Mouse (Mus musculus): ENCODE data around the gene Zfp212.

The Zfp212 gene

DNA sequence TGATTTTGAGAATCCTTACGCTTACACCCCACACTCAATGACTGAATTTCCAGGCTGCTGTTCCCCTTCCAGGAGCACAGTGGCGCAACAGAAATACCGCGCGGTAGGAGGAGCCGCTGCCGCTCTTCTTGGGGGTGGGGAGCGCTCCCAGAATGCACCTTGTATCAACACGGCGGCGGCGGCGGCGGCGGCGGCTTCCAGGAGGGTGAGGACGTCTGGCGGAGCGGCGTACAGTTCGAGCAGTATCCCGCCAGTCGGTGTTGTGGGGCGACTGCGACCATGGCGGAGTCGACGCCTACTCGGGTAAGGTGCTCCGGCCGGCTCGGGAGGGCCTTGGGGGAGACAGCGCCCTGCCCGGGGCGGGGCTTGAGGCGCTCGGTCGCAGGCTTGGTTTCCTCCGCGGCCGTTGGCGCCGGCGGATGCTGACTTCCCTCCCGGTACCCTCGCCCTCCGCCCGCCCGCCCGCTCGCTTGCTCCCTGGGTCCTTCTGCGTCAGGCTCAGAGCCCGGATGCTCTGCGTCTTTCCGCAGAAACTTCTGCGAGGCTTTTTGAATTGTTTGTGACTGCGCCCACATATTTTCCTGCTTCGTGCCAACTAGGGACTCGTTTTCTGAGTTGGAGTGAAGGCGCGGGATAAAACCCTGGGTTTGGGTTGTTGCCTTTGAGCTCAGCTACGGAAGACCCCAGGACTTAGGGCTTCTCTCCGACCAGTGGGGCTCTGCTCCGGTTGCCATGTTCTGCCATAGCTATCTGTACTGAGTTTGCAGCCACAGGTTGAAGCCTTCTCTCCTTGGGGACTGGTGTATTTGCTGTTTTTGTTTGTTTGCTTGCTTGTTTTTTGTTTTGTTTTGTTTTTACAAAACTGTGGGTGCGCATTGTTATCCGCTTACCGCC, at the start of gene Zfp212:
Gene Zfp212, plus strand, starts transcription at position 30 of the 894 bp plus-strand sequence.
- DNase-seq: peak; percentile 91

DNA sequence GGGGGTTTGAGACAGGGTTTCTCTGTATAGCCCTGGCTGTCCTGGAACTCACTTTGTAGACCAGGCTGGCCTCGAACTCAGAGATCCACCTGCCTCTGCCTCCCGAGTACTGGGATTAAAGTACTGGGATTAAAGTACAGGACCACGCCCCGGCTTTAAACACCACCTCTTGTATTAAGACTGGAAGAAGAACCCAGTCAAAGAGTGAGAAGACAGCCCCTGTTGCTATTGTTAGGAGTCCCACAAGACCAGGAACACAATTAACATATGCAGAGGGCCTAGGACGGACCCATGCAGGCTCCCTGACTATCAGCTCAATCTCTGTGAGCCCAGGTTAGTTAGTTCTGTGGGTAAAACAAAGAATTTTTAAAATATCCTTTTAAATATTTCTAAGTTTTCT, 48.0 kb upstream of the Zfp212 start:
- no peak for DNase-seq

DNA sequence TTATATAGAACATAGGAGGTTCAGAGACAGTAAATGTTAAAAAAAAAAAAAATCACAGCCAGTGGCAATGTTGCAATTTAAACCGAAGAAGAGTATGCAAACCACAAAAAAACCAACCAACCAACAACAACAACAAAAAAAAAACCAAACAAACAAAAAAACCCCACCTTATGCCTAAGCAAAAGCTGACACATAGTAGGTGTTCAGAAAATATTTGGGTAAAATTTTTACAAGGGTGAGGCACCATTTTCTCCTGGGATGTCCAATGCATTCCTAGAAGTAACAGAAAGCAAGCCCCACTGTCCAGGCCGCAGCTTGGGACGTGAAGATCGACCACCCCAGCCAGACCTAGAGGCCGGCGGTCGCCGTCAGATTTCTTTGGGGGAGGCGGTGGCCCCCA, 43.2 kb upstream of the Zfp212 start, which contains the start of gene Zfp282:
Gene Zfp282, plus strand, starts transcription at position 147 of the 400 bp plus-strand sequence.
- no peak for DNase-seq

DNA sequence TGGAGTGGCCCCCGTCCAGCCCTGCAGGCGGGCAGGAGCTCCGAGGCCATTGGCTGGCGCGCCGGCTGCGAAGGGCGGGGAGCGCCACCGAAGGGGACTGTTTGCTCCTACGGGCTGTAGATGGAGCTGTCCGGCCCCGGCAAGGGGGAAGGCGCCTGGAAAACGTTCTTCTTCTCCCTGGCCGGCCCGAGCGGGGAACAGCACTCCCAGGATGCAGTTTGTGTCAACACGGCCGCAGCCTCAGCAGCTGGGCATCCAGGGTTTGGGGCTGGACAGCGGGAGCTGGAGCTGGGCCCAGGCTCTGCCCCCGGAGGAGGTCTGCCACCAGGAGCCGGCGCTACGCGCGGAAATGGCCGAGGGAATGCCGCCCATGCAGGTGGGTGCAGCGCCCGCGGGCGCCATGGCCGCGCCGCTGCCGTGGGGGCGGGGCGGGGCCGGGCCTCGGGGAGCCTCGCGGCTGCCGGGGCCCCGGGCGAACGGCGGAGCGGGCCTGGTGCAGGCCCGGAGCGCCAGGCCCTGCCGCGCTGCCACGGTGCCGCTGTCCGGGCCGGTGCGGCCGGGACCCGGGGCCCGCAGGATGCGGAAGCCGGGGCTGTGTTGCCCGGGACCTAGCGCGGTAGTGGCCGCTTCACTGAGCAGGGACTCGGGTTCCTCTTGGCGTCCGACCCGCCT, 42.7 kb upstream of the Zfp212 start:
- DNase-seq: peak; percentile 91

DNA sequence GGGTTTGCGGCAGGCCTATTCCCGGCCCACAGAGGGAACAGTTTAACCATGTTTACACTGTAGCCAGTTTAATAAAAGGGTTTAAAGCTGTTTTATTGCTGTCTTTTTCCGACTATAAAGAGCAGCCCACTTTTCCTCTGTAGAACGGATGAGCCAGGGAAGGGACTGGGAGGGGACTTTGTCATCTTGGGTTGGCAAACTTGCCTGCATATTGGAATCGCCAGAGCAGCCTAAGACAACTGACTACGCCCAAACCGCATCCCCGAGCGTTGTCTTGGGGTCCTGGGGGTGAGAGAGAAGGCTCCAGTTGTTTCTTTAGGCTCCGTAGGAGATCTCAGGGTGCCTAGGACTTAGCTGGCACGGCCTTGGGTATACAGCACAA, 42.2 kb upstream of the Zfp212 start:
- DNase-seq: no peak

DNA sequence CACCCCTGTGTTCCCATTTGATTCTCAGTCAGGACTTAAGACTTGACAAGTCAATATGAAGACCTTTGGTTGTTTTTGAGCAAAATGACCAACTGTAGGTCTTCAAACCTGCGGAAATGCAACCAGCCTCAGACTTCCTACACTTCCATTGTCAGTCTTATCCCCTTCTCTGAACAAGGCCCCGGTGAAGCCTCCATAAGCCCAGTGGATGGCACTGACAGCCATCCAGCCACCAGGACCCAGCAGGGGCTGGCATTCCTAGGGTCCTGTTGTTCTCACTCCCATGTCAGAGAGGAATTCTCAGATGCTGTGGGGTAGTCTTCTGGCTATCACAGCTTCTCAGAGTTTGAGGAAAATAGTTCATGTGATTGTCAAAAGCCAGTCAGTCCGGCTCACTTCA, 41.7 kb upstream of the Zfp212 start:
- no peak for DNase-seq

DNA sequence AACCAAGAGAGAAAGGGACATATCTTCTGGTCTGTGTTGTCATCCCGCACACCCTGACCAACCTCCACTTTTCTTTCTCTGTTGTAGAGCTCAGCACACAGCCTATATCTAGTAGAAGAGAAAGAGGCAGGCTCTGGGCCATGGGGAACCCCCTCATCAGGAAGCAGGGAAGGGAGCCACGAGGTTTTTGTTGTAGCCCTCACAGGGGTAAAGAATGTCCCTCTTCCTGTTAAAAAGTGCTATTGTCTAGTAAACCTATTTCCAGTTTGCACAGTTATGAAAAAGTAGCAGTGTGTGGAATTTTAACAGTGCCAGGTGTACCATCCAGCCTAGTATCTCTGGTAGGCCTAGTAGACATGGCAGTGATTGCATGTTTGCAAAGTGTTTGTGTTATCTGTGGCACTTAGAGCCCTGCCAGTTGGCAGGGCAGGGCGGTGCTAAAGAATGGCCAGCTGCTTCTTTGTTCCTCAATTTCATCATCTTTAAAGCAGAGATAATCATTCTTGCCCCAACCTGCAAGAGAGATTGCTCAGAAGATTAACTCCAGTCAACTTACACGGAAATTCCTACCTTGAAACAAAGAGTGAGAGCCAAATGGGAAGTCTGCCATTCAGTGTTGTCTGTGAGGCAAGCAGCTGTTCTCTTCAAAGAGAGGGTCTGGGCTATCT, 41.1 kb upstream of the Zfp212 start:
- no peak for DNase-seq

DNA sequence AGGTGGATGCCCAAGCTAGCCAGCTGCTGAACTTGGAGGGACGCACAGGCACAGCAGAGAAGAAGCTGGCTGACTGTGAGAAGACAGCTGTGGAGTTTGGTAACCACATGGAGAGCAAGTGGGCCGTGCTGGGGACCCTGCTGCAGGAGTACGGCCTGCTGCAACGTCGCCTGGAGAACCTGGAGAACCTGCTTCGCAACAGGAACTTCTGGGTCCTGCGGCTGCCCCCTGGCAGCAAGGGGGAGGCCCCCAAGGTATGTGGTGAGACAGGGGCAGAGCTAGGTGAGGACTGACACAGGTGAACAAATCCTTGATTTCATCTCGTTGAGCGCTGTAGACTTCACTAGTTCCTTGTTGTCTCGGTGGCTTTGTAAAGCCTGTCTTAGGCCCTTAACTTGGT, 40.1 kb upstream of the Zfp212 start:
- no peak for DNase-seq

DNA sequence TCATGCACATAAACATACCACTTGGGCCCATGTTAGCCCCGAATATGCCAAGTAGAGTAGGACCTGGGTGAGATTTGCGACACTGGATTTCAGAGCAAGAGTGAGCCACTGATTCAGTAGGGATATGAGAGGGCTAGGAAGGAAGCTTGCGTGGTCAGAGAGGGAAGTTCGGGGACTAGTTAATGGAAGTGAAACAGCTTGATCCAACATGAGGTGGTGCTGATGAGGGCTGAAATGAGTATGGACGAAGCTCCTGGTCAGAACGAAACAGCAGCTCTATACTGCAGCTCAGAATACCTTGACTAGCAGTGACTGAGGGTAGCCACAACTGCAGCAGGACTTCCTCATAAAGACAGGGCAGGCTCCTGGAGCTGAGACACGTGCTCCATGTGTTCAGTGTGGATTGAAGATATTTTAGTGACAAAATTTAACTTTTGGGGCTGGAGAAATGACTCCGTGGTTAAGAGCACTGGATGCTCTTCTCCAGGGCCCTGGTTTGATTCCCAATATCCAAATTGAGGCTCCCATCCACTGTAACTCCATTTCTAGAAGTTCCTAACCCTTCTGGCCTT, 31.4 kb upstream of the Zfp212 start:
- DNase-seq: no peak

DNA sequence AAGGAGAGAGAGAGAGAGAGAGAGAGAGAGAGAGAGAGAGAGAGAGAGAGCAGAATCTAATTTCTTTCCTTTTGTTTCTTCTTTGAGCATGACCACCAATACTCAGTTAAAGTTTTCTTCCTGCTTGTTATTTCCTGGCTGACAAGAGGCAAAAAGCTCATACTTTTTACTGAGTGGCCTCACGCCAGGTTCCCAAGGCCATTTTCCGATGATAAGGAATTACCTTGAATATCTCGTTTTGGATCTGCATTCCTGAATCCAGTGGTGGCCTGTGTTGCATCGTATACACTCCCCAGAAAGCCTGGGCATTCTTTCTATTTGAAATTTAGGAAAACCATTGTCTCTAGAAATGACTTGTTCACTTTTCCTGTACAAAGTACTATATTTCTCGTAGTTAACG, 20.9 kb upstream of the Zfp212 start:
- DNase-seq: no peak

DNA sequence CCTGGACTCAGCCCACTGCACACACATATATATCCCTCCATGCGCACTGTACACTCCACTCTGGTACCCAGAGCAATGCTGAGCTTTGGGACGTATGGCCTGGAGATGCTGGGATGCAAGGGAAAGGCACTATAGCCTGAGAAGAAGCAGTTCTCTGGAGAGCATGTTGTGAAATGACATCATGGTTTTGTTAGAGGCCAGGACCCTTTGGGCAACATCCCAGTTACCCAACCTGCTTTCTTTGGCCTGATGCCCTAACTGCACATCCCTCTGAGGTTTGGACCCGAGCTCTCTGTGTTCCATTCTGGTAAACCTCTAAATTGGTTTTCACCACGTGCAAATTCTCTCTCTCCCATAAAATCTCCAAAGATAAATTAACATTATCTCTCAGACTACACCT, 16.7 kb upstream of the Zfp212 start:
- no peak for DNase-seq

DNA sequence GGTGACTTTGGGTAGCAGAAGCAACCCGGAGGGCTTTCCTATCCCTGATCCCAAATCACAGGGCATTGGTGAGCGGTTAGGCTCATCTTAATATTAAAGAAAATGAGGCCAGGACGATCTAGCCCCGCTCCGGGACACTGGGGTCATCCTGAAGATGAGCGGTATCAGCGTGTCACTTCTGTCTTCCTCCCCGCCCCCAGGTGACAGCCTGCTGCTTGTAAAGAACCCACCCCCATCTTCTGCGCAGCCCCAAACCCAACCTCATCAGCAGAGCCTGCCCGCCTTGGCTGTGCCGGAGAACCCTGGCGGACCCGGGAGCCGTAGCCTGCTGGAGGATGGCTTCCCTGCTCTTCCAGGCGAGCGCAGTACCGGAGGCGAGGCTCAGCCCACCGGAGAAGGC, 15.9 kb upstream of the Zfp212 start:
- DNase-seq: no peak

DNA sequence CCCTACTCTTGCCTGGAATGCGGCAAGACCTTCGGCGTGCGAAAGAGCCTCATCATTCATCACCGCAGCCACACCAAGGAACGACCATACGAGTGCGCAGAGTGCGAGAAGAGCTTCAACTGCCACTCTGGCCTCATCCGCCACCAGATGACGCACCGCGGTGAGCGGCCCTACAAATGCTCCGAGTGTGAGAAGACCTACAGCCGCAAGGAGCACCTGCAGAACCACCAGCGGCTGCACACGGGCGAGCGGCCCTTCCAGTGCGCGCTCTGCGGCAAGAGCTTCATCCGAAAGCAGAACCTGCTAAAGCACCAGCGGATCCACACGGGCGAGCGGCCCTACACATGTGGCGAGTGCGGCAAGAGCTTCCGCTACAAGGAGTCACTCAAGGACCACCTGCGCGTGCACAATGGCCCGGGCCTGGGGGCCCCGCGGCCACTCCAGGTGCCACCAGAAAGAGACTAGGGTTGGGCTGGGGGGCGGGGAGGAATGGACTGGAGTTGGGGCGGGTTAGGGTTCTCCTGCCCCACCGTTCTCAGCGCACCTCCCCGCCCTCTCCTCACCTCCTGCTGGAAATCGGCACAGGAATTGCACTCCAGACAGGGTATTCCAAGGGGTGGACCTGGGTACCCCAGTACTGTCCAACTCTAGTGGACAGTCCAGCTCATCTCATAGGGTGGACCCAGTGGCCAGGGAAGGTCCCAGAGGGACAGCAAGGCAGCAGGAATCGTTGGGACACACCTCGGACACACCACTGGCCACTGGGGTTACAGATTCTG, 15.2 kb upstream of the Zfp212 start:
- DNase-seq: no peak

DNA sequence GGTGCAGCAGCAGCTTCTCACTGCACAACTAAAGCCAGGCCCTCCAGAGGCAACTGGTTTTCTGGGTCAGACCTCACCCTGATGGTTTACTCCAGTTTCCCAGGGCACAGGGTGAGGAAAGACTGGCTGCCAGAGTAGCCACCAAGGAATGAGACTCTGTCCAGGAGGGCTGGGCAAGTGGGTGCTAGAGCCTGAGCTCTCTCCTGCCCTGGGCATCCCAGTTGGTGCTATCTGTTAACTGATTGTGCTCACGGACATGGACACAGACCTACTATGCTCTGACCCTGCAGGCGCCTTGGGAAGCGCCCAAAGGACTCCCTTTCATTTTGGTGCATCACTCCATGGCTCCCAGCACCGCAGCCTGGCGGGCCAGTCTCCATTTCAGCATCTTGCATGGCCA, 13.9 kb upstream of the Zfp212 start:
- DNase-seq: no peak

DNA sequence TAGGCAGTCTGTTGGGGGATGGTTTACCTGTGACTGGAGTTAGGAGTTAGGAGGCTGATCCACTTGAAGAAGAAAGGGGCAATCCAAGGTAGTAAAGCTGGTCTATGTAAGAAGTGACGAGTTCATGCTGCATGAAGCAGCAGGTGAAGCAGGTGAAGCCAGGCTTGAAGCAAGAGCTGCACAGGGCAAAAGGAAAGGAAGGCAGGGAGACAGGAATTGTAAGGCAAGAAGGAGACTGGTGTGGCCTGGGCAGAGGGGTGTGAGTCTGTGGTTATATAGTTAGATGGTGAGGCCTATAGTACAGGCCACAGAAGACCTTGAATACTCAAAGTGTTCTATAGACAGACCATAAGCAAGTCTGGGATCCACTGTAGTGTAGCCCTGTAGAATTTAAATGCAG, 11.3 kb upstream of the Zfp212 start:
- no peak for DNase-seq

DNA sequence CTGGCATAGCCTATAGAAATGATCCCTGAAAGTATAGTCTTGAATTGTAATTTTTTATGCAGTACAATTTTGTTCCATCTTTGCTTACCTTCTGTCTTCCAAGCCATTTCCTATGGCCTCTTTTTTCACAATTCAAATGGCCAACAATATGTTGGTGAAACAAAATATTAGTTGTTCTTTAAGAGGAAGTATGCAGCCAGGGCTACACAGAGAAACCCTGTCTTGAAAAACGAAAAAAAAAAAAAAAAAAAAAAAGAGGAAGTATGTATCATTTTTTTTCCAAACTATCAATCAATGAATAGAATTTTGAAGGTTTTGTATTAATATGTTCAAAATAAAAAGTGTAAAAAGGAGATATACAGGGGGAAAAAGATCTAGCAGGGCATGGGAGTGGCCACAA, 8.6 kb upstream of the Zfp212 start:
- no peak for DNase-seq

DNA sequence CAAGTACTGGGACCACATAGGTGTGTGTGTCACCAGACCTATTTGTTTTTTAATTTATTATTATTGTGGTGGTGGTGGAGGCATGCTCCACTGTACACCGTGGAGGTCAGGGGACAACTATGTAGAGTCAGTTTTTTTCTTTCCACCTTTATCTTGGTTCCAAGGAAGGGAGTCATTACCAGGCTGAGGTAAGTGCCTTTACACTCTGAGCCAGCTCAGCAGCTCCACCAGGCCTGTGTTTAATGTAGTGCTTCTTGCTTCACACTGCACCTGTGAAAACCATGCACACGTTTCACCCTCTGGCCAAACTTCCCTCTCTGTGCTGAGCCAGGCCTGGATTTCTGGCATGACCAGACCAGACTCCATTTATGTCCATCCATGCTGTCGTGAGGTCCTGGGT, 7.3 kb upstream of the Zfp212 start:
- no peak for DNase-seq

DNA sequence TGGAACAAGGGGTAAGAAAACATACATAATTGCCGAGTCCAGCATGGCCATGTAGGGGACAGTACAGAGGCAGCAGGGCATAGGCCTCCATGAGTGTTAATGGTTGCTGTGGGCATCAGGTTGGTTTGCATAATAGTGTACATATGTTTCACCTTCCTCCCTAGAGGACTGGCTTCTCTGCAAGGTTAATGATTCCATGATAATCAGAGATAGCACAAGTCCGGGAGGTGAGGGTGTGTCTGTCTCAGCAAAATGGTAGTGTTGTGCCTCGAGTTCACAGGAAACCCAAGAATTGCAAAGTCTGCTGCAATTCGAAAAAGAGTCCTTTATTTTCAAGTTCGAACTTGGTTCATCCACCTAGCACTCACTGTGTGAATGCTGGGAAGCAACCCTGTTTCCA, 3.2 kb upstream of the Zfp212 start:
- DNase-seq: no peak

DNA sequence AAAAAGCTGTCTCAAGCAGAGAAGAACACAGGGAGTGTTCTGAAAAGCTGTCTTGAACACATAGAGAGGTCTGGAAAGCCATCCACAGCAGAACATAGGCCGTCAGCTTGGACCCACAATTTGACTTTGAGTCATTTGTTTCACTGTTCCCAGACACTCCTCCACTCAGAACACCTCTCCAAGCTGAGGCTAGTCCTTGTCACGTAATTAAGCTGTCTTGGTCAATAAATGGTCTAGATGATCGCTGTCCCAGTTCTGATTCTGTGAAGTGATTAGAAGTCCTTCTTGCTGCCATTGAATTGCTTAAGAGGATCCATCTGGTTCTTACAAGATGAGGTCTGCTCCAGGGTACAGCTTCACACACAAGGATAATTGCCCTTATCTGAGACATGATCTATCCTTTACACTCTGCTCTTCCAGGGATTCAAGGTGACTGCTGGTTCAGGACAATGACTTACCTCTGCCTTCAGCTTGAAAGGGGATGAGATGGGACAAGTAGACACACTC, 1.5 kb upstream of the Zfp212 start:
- no peak for DNase-seq

DNA sequence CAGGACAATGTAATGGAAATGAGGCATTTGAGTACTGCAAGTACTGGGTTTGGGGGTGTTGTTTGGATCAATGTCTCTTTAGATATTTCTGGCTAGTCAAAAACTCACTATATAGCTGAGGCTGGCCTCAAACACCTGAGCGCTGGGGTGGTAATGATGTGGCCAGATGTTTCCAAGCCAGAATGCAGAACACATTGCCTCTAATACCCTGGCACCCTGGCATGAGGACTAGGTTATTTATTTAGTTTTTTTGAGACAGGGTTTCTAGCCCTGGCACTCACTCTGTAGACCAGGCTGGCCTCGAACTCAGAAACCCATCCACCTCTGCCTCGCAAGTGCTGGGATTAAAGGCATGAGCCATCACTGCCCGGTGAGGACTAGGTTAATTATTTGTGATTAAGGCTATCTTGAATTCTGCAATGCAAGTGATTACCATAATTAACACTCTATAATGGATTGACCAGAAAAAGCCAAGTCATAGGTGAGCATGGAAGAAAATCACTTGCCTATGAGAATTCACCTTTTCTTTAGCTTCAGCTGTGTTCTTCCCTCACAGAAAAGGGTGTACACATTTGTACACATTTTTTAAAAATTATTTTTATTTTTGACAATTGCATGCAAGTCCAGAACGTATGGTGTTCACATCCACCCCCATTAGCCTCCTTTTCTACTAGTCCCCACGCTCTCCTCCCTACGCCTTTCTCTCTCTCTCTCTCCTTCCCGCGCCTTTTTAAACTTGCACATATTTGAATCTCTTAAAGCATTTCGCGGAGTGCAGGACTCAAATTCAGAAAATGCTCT, 430 bp upstream of the Zfp212 start:
- no peak for DNase-seq

DNA sequence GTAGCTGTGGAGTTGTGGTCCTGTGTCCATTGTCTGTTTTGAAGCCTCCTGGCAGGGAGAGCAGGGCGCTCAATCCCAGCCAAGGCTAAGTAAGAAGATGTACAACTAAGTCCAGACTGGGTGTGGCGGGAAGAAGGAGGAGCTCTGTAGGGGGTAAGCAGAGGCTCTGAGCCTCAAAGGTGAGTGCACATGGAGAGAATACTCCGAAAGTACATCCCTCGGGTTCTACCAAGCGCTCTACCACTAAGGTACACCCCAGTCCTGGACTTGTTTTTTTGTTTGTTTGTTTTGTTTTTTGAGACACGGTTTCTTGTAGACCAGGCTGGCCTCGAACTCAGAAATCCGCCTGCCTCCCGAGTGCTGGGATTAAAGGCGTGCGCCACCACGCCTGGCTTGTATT, 22.2 kb downstream of the Zfp212 start:
- DNase-seq: no peak
